Mouse (Mus musculus): Measurements from ENCODE around the gene Kidins220. TPM values are rescaled to one million over a fixed set of nuclear protein-coding genes. Genes with fewer than 3 reads are reported as not detected.

Kidins220 gene
- total and polyA plus RNA-seq, 2 experiments from 2014 or later = 104 to 295 TPM

DNA sequence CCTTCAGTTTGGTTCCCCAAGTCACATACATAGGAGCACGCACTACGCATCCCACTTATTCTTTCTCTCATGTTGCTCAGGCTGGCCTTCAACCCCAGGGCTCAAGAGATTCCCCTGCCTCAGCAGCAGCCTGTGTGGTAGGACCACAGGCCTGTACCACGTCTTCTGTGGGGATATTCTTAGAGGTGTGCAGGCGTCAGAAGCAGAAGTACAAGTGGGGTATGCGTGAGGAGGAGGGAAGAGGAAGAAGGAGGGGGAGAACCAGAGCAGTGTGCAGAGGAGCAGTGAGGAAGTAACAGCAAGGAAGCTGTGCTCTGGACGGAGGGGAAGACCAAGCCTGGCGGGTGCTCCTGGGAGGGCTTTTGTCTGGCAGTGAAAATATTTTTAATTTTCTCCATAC is 79.8 kb downstream of the Kidins220 start:
- Histone ChIP-seq H3K27ac (ENCODE audit: low read depth, low read length) (no peak overlapping the region), H3K4me2 (ENCODE audit: low read depth, low read length, poor library complexity, severe bottlenecking) (no peak overlapping the region), H3K4me1 (ENCODE audit: insufficient read depth, low read length) (no peaks in the 10 kb centered on the region), H3K9me3 (ENCODE audit: low read length) (no peaks in the 10 kb centered on the region), H3K36me3 (ENCODE audit: insufficient read depth, low read length) (peaks cover 75% of the 10 kb centered on the region), H3K9ac (replicated peaks; ENCODE audit: low read length, poor library complexity, severe bottlenecking) (no peak overlapping the region), H3K4me3 (ENCODE audit: low read depth, low read length) (no peak overlapping the region), H3K27me3 (ENCODE audit: insufficient read depth, low read length) (no peaks in the 10 kb centered on the region)
- no peak for TF ChIP-seq CTCF (IDR thresholded peaks at IDR 0.05)
- ATAC-seq (ENCODE audit: low FRiP score) (no peak), DNase-seq (ENCODE audit: low spot score) (no peak)
- 86% methylated on average over 7 of the region's 7 CpGs for WGBS

DNA sequence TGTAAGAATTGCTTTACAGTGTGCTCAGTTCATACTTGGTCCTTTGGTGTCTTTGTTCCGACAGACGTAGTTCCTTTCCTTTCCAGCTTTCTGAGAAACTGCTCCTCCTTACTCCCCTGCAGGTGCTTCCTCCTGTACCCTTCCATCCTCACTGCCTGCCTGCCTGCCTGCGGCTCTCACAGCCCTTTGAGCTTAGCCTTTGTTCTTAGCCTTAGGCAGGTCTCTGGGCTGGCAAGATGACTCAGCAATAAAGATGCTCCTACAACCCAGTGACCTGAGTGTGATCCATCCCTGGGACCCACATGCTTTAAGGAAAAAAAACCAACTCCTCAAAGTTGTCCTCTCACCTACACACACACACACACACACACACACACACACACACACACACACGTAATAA is 80.2 kb downstream of the Kidins220 start:
- Histone ChIP-seq H3K27ac (ENCODE audit: low read depth, low read length) (no peak overlapping the region), H3K4me2 (ENCODE audit: low read depth, low read length, poor library complexity, severe bottlenecking) (no peak overlapping the region), H3K9ac (replicated peaks; ENCODE audit: low read length, poor library complexity, severe bottlenecking) (no peak overlapping the region), H3K36me3 (ENCODE audit: insufficient read depth, low read length) (peaks cover 74% of the 10 kb centered on the region), H3K4me1 (ENCODE audit: insufficient read depth, low read length) (no peaks in the 10 kb centered on the region), H3K4me3 (ENCODE audit: low read depth, low read length) (no peak overlapping the region), H3K27me3 (ENCODE audit: insufficient read depth, low read length) (no peaks in the 10 kb centered on the region), H3K9me3 (ENCODE audit: low read length) (no peaks in the 10 kb centered on the region)
- WGBS = 51% methylated on average over 4 of the region's 4 CpGs
- no peak for ATAC-seq (ENCODE audit: low FRiP score)
- TF ChIP-seq CTCF (IDR thresholded peaks at IDR 0.05) = no peak
- no peak for DNase-seq (ENCODE audit: low spot score)

DNA sequence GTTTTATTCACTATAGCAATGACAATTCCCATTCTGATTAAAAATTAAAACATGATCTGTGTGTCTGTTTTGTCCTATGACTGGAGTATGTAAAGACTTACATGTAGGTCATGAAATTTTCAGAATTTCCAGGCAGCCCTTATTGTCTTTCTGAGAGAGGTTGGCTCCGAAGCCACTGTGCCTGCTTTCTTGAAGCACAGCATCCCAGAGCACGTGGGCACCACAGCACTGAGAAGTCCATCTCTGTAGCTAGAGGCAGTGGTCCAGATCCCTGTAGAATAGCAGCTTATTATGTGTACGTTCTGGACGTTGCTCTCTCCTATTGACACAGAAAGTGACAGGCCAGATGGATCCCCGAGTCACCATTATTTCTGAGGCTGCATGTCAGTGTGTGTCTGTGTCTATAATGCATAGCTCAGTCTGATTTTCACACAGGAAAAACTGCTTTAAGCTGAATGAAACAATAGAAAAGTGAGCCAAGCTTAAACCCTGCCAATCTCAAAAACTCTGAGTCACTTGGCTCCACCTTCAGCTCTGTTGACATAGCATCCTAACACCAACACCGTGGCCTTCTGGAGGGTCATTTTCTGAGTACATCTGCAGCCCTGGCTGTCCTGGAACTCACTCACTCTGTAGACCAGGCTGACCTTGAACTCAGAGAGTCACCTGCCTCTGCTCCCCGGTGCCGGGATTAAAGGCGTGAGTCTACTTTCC is 84.9 kb downstream of the Kidins220 start:
- H3K9me3 ChIP-seq (ENCODE audit: low read length) = no peaks in the 10 kb centered on the region
- H3K4me3 ChIP-seq (ENCODE audit: low read depth, low read length) = no peak overlapping the region
- 67% methylated on average over 9 of the region's 9 CpGs for WGBS
- no peaks in the 10 kb centered on the region for H3K4me1 ChIP-seq (ENCODE audit: insufficient read depth, low read length)
- ATAC-seq (ENCODE audit: low FRiP score) (no peak), DNase-seq (ENCODE audit: low spot score) (no peak)
- no peak overlapping the region for H3K4me2 ChIP-seq (ENCODE audit: low read depth, low read length, poor library complexity, severe bottlenecking)
- no peak overlapping the region for H3K27ac ChIP-seq (ENCODE audit: low read depth, low read length)
- H3K27me3 ChIP-seq (ENCODE audit: insufficient read depth, low read length) = no peaks in the 10 kb centered on the region
- no peak overlapping the region for H3K9ac ChIP-seq (replicated peaks; ENCODE audit: low read length, poor library complexity, severe bottlenecking)
- no peak for TF ChIP-seq CTCF (IDR thresholded peaks at IDR 0.05)
- H3K36me3 ChIP-seq (ENCODE audit: insufficient read depth, low read length) = peaks cover 34% of the 10 kb centered on the region

DNA sequence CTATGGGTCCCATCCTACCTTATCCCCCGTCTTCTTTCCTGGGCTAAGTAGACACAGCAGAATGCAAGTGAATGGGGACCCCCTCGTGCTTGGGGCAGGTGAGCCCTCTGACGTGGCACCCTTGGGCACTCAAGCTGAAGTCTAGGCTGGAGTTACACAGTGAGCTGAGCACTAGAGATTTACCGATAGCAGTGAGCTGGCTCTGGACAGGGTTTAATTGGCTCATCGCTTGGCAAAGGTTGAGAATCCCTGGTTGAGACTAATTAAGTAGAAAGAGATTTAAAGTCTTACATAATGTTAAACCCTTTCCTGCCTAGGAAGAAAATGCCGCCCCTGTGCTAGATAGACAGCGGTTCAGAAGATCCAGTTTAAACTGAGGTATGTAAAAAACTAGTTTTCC is 86.2 kb downstream of the Kidins220 start:
- no peak for ATAC-seq (ENCODE audit: low FRiP score)
- Histone ChIP-seq H3K9me3 (ENCODE audit: low read length) (no peaks in the 10 kb centered on the region), H3K27me3 (ENCODE audit: insufficient read depth, low read length) (no peaks in the 10 kb centered on the region), H3K4me1 (ENCODE audit: insufficient read depth, low read length) (no peaks in the 10 kb centered on the region), H3K9ac (replicated peaks; ENCODE audit: low read length, poor library complexity, severe bottlenecking) (no peak overlapping the region), H3K4me3 (ENCODE audit: low read depth, low read length) (no peak overlapping the region), H3K4me2 (ENCODE audit: low read depth, low read length, poor library complexity, severe bottlenecking) (no peak overlapping the region), H3K36me3 (ENCODE audit: insufficient read depth, low read length) (peaks cover 25% of the 10 kb centered on the region), H3K27ac (ENCODE audit: low read depth, low read length) (no peak overlapping the region)
- DNase-seq (ENCODE audit: low spot score) = no peak
- no peak for TF ChIP-seq CTCF (IDR thresholded peaks at IDR 0.05)
- 68% methylated on average over 7 of the region's 7 CpGs for WGBS

DNA sequence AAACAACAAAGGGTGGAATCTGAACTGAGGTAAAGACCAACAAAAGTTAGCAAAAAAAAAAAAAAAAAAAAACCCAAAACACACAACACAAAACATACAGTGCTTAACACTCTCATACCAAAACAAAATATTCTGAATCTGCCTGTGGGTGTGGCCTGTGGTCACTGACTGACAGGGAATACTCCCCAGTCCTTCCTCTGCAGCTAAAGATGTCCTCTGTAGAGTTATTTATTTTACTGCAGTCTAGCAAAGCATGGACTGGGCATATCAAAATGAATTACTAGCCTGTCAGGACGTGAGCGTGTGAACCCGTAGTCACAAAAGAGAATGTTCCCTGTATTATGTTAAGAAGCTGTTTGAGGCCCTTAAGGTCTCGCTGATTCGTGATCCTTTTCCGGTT is 87.5 kb downstream of the Kidins220 start:
- DNase-seq (ENCODE audit: low spot score) (no peak), ATAC-seq (ENCODE audit: low FRiP score) (no peak)
- Histone ChIP-seq H3K4me3 (ENCODE audit: low read depth, low read length) (no peak overlapping the region), H3K27me3 (ENCODE audit: insufficient read depth, low read length) (no peaks in the 10 kb centered on the region), H3K4me1 (ENCODE audit: insufficient read depth, low read length) (no peaks in the 10 kb centered on the region), H3K36me3 (ENCODE audit: insufficient read depth, low read length) (peaks cover 15% of the 10 kb centered on the region), H3K9me3 (ENCODE audit: low read length) (no peaks in the 10 kb centered on the region), H3K9ac (replicated peaks; ENCODE audit: low read length, poor library complexity, severe bottlenecking) (no peak overlapping the region), H3K27ac (ENCODE audit: low read depth, low read length) (no peak overlapping the region), H3K4me2 (ENCODE audit: low read depth, low read length, poor library complexity, severe bottlenecking) (no peak overlapping the region)
- WGBS = 52% methylated on average over 6 of the region's 6 CpGs
- no peak for TF ChIP-seq CTCF (IDR thresholded peaks at IDR 0.05)

DNA sequence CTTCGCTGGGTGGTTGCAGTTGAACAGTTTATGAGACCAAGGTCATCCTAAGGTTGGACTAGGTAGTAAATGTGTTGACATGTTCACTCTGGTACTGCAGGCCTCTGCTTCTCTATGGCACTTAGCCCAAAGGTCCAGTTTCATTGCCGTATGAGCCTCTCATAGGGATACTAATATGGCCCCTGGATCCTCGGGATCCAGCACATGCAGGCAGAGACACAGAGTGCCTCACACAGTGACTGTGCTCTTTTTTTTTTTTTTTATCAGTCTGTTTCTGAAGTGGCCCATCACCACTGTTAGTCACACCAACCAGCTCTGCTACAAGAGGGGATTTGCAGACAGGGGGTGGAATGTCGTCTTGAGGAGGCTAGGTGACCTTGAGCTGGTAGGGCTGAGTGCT is 98.6 kb downstream of the Kidins220 start:
- 82% methylated on average over 4 of the region's 4 CpGs for WGBS
- no peak for ATAC-seq (ENCODE audit: low FRiP score)

More for the DNA sequence above, 98.6 kb downstream of the Kidins220 start:
- Histone ChIP-seq H3K27ac (ENCODE audit: low read depth, low read length) (no peak overlapping the region), H3K36me3 (ENCODE audit: insufficient read depth, low read length) (no peaks in the 10 kb centered on the region), H3K9me3 (ENCODE audit: low read length) (no peaks in the 10 kb centered on the region), H3K4me3 (ENCODE audit: low read depth, low read length) (no peak overlapping the region), H3K4me1 (ENCODE audit: insufficient read depth, low read length) (no peaks in the 10 kb centered on the region), H3K4me2 (ENCODE audit: low read depth, low read length, poor library complexity, severe bottlenecking) (no peak overlapping the region), H3K9ac (replicated peaks; ENCODE audit: low read length, poor library complexity, severe bottlenecking) (no peak overlapping the region), H3K27me3 (ENCODE audit: insufficient read depth, low read length) (no peaks in the 10 kb centered on the region)
- no peak for DNase-seq (ENCODE audit: low spot score)
- no peak for TF ChIP-seq CTCF (IDR thresholded peaks at IDR 0.05)
